Mouse (Mus musculus) heart, adult 2 months (tissue): ENCODE data around the gene Schip1.

Experiments used
- CTCF ChIP-seq: fragments of 200-600 bp; IDR thresholded peaks from 2 replicates; pipeline ENCODE4 v1.8.1; 2022; ENCODE audit warnings: antibody characterized with exemption, mild to moderate bottlenecking, moderate library complexity
- EP300 ChIP-seq: fragments of 200-500 bp; IDR thresholded peaks from 2 replicates; pipeline ENCODE4 v1.6.1; 2011; ENCODE audit warnings: low read depth, low read length, control low read depth; ENCODE audit not compliant: insufficient read depth
- POLR2A ChIP-seq: fragments of 200-500 bp; IDR thresholded peaks from 2 replicates; pipeline ENCODE4 v1.6.1; 2011; ENCODE audit warnings: mild to moderate bottlenecking, low read depth, low read length, control low read depth; ENCODE audit not compliant: insufficient read depth

GRCm38 (mm10) chr3:68585213-68585612 is 520.6 kb downstream of the Schip1 start:
- TF ChIP-seq POLR2A, result peak; percentile 31; the same call in 1 of the 2 replicates
- TF ChIP-seq CTCF, result no peak
- TF ChIP-seq EP300, result no peak
